Mouse (Mus musculus): ENCODE results near the gene Ccdc102a.

- peak; percentile 35; the same call in 1 of the 2 replicates for TF ChIP-seq CTCF (IDR thresholded peaks at IDR 0.05)
- TF ChIP-seq EP300 (IDR thresholded peaks at IDR 0.05): no peak
Observed at GRCm38 (mm10) chr8:94949010-94949409, 31.1 kb upstream of the Ccdc102a start.
